Mouse (Mus musculus): ENCODE data around the gene Ctbp1.
A peak's percentile ranks its signal among the peaks of the same experiment; 100 is the strongest.

Gene Ctbp1

GRCm38 (mm10) chr5:33207136-33207535 is 67.7 kb downstream of the Ctbp1 start:
- no peak for DNase-seq

- no peak for DNase-seq
Observed at GRCm38 (mm10) chr5:33206328-33206727, 68.5 kb downstream of the Ctbp1 start.

GRCm38 (mm10) chr5:33204284-33204683 is 70.5 kb downstream of the Ctbp1 start:
- no peak for DNase-seq

- peak; percentile 80 for DNase-seq
Observed at GRCm38 (mm10) chr5:33203691-33204242, 71.0 kb downstream of the Ctbp1 start.

- no peak for DNase-seq
Observed at GRCm38 (mm10) chr5:33203171-33203565, 71.6 kb downstream of the Ctbp1 start.

GRCm38 (mm10) chr5:33202516-33203170 is 72.2 kb downstream of the Ctbp1 start:
- DNase-seq: no peak

- DNase-seq: no peak
Observed at GRCm38 (mm10) chr5:33201697-33202096, 73.1 kb downstream of the Ctbp1 start.

- no peak for DNase-seq
Observed at GRCm38 (mm10) chr5:33200071-33200470, 74.7 kb downstream of the Ctbp1 start.
